Mouse (Mus musculus): Measurements from ENCODE around the gene Mical3. TPM values are rescaled to one million over a fixed set of nuclear protein-coding genes. Genes with fewer than 3 reads are reported as not detected.

The Mical3 gene
- total RNA-seq, 1 experiment from 2014 or later, result 56.9 TPM

GRCm38 (mm10) chr6:120956259-120957161 lies 174.3 kb downstream of the Mical3 start:
- DNase-seq, result no peak

GRCm38 (mm10) chr6:120955215-120955614 lies 175.6 kb downstream of the Mical3 start:
- no peak for DNase-seq

GRCm38 (mm10) chr6:120954241-120954640 lies 176.6 kb downstream of the Mical3 start:
- DNase-seq, result no peak

- no peak for DNase-seq
These were observed 178.3 kb downstream of the Mical3 start for GRCm38 (mm10) chr6:120952475-120952874.

- no peak for DNase-seq
These were observed 179.5 kb downstream of the Mical3 start for GRCm38 (mm10) chr6:120951311-120951710.

GRCm38 (mm10) chr6:120945510-120945909 lies 185.3 kb downstream of the Mical3 start:
- DNase-seq, result no peak

- DNase-seq, result no peak
These were observed 186.8 kb downstream of the Mical3 start for GRCm38 (mm10) chr6:120943964-120944363.

GRCm38 (mm10) chr6:120943551-120943950 lies 187.2 kb downstream of the Mical3 start:
- no peak for DNase-seq

- DNase-seq, result no peak
These were observed 187.7 kb downstream of the Mical3 start for GRCm38 (mm10) chr6:120943079-120943478.

- no peak for DNase-seq
These were observed 189.2 kb downstream of the Mical3 start for GRCm38 (mm10) chr6:120941575-120941974.

- no peak for DNase-seq
These were observed 189.7 kb downstream of the Mical3 start for GRCm38 (mm10) chr6:120941084-120941481.

- no peak for DNase-seq
These were observed 190.2 kb downstream of the Mical3 start for GRCm38 (mm10) chr6:120940446-120941083.

GRCm38 (mm10) chr6:120939783-120940182 lies 191.0 kb downstream of the Mical3 start:
- no peak for DNase-seq

- no peak for DNase-seq
These were observed 191.9 kb downstream of the Mical3 start for GRCm38 (mm10) chr6:120938763-120939450.

GRCm38 (mm10) chr6:120937999-120938608 lies 192.7 kb downstream of the Mical3 start:
- no peak for DNase-seq

GRCm38 (mm10) chr6:120937104-120937617 lies 193.6 kb downstream of the Mical3 start:
- DNase-seq, result no peak

- DNase-seq, result no peak
These were observed 196.6 kb downstream of the Mical3 start for GRCm38 (mm10) chr6:120934176-120934575.

- no peak for DNase-seq
These were observed 197.1 kb downstream of the Mical3 start for GRCm38 (mm10) chr6:120933670-120934069.

GRCm38 (mm10) chr6:120932597-120932996 lies 198.2 kb downstream of the Mical3 start:
- DNase-seq, result no peak

- no peak for DNase-seq
These were observed 200.1 kb downstream of the Mical3 start for GRCm38 (mm10) chr6:120930450-120931306.

- no peak for DNase-seq
These were observed 201.4 kb downstream of the Mical3 start for GRCm38 (mm10) chr6:120929421-120929820.
